Mouse (Mus musculus): ENCODE measurements around the gene Pes1.

Pes1 gene

GRCm38 (mm10) chr11:3964416-3965172 lies 819 bp downstream of the Pes1 start:
- peak; percentile 10 for DNase-seq (ENCODE audit: low read depth)

GRCm38 (mm10) chr11:3969837-3970236 lies 6.1 kb downstream of the Pes1 start:
- DNase-seq (ENCODE audit: low read depth), result no peak

DNA sequence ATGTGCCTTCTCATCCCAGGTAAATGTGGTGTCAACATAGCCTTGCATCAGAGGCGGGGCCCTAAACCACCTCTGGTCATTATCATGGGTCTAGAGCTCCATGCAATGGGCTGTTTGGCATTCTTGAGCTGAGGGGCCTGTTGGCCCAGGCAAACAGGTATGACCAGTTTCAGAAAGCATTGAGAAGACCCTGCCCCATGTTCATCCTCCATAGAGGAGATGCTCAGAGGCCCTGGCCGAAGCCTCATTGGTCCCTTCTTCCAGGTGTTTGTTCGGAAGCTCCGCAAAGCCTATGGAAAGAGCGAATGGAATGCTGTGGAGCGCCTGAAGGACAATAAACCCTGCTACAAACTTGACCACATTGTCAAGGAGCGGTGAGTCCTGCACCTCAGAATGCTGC lies 6.6 kb downstream of the Pes1 start:
- no peak for DNase-seq (ENCODE audit: low read depth)

DNA sequence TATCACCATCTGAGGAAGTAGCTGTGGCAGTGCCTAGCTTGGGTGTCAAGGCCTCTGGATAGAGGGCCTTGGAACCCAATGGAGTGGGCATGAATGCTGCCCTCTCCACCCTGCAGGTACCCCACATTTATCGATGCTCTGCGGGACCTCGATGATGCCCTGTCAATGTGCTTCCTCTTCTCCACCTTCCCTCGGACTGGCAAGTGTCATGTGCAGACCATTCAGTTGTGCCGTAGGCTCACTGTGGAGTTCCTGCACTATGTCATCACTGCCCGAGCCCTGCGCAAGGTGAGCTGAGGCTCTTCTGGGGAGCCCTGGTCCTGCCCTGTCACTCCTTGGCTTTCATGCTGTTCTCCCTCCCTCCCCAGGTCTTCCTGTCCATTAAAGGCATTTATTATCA lies 9.3 kb downstream of the Pes1 start:
- DNase-seq (ENCODE audit: low read depth), result no peak

- no peak for DNase-seq (ENCODE audit: low read depth)
Measured at GRCm38 (mm10) chr11:3974311-3974710, 10.5 kb downstream of the Pes1 start.

GRCm38 (mm10) chr11:3976678-3977077 lies 12.9 kb downstream of the Pes1 start, which contains the start of gene 4930556J24Rik:
Gene 4930556J24Rik (minus strand): TSS chr11:3976778.
- no peak for DNase-seq (ENCODE audit: low read depth)

- DNase-seq (ENCODE audit: low read depth), result no peak
Measured at GRCm38 (mm10) chr11:3978421-3978820, 14.6 kb downstream of the Pes1 start.

- DNase-seq (ENCODE audit: low read depth), result no peak
Measured at GRCm38 (mm10) chr11:3981536-3981935, 17.8 kb downstream of the Pes1 start.

DNA sequence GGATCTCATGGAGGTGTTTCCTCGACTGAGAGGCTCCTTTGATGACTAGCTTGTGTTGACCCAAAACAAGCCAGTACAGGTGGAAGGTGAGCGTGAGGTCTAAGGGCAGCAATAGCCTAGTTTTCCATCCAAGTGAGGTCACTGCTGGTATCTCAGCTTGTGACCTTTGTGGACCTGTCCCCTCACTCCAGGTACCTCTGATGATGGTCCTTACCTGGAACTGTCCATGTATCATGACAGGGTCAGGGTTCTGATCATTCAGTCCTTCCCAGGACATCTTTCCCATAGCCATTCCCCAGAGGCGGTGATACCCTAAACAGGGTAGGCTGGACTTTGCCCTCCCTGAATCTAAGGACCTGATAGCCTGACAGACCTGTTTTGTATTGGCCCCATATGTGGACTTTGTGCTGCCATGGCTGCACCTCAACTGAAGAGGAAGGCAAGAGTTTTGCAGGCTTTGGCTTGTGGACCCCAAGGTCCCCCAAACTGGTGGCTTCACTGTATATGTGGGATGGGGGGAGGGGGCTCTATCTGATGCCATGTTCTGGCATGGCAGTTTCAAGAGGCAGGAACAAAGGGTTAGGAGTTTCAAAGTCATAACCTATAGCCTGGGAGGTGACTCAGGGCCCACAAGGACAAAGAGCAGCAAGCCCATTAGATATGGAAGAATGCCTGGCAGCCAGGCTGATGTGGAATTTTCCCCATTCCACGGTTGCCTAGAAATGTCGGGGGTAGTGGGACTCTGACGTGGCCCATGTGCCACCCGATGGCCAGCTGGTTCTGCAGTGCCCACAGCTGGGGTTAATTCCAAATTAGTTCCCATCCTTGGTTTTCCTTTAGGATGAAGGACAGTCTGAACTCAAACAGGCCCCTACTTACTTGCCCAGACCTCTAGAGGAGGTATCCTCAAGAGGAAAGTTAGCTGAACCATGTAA lies 18.8 kb downstream of the Pes1 start:
- no peak for DNase-seq (ENCODE audit: low read depth)

DNA sequence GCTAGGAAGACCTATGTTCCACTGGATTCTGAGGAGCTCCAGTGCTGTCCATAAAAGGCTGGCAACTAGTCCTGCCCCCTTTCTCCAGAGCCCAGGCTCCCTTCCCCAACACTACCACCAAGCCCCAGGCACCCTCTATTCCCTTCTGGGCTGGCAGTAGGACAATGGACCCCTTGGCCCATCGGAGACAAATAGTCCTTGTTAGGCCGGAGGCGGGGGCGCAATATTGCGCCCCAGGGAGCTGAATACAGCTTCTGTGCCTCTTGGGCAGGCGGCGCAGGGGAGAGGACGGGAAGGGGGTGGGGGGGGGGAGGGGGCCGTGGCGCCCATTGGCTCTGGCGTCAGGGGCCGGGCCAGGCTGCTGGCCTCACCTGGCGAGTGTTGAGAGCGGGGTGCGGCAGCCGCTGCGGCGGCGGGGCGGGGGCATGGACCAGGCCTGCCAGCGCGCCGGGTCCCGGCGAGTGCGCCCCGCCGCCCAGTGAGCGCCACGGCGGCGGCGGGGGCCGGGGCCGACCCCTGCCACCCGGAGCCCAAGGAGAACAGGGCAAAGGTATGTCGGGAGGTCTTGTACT lies 19.6 kb downstream of the Pes1 start, which contains the start of gene Gal3st1:
Gene Gal3st1, plus strand, starts transcription at position 346 of the 572 bp plus-strand sequence.
- DNase-seq (ENCODE audit: low read depth), result no peak

DNA sequence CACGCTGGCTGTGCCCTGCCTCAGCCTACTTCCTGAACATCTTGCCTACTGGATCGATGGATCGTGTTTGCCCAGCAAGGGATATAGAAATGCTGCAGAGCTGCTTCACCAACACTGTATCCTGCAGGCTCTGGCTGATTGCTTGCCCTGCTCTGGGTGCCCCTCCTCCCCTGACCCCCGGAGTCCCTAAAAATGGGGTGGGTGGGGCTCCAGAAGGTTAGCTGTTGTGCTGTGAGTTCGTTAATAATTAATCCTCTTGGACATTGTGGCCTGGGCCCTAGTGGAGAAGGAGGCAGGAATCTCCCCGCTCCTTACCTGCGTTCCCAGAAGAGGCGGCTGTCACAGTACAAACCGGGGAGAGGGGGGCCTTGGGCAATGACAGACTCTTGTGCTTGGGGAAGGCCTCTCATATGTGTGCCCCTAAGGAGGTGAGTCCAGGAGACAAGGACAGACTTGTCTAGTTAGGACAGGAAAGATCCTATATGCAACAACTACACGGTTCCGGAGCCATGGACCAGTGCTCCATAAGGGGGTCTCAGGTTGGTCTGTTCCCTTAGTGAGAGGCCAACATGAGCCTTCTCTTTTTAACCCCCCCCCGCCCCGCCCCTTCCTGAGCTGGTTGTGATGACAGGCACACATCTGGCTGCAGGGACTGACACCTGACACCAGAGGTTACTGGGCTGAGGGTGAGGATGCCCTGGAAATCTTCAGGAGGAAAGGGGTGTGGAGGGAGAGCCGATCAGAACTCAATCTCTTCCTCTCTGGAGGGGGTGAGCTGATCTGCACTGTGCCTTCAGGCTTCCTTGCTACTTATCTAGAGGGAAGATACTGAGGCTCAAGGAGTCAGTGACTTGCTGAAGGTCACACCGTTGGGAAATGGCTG lies 20.3 kb downstream of the Pes1 start:
- DNase-seq (ENCODE audit: low read depth), result no peak

GRCm38 (mm10) chr11:3989748-3990147 lies 26.0 kb downstream of the Pes1 start:
- DNase-seq (ENCODE audit: low read depth), result no peak

GRCm38 (mm10) chr11:3993132-3993531 lies 29.4 kb downstream of the Pes1 start:
- no peak for DNase-seq (ENCODE audit: low read depth)

DNA sequence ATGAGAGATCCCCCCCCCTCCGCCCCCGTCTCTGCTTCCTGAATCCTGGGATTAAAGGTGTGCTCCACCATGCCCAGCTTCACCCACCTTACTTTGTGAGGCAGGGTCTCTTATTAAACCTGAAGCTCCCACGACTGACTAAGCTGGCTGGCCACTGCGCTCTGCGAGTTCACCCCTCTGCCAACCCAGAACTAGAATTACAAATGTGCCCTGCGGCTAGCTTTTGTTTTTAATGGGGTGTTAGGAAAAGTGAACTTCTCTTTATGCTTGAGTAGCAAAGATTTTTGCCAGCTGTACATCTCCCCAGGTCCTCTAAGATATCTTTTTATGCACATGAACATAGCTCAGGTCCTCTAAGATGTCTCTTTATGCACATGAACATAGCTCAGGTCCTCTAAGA lies 30.1 kb downstream of the Pes1 start:
- DNase-seq (ENCODE audit: low read depth), result no peak

DNA sequence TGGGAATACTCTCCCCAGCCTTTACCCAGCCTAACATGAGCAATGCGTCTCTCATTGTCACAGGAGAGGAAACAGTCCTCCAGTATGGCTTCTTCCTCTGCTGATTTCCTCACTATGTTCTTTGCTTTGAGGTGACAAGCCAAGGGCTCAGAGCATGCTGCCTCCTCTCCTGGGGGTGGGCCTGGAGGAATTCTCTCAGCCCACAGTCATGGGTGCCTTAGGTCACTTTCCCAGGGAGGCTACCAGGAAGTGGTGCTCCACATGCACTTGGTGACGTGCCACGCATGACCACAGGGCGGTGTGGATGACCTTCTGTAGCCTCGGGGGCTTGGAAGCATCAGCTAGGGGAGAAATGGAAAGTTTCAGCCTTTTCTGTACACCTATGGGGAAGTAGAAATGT lies 31.7 kb downstream of the Pes1 start:
- DNase-seq (ENCODE audit: low read depth), result no peak

GRCm38 (mm10) chr11:3996840-3997239 lies 33.1 kb downstream of the Pes1 start:
- no peak for DNase-seq (ENCODE audit: low read depth)

GRCm38 (mm10) chr11:3997978-3998720 lies 34.4 kb downstream of the Pes1 start:
- DNase-seq (ENCODE audit: low read depth), result peak; percentile 34

DNA sequence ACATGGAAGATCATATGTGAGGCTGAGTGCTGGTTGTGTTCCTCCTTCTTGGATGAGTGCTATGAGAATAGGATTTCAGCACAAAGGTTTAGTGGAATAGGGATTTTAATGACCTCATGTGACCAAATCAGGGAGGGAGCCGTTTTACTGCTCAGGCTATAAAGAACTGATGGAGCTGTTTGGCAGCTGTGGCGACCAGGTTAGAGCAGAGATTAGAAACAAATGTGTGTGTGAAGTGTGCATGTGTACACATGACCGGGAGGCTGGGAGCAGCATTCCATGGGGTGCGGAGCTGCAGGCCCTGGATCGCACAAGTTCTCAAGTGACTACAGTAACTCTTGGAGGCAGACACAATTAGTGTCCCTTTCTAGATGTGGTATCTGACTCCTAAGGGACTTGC lies 35.8 kb downstream of the Pes1 start:
- DNase-seq (ENCODE audit: low read depth), result no peak

DNA sequence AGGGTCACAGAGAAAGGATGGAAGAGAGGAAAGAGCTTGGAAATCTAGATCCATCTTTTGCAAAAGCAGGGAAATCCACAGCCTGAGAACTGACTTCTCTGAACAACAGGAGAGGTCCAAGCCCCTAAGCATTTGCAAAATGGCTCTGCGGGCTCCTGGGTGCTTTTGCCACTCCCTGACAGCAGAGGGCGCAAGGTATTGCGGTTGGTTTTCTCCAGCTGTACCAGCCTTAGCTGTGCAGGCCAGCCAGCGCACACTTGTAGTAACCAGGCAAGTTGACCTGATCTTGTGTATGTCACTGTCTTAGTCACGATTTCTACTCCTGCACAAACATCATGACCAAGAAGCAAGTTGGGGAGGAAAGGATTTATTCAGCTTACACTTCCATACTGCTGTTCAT lies 37.8 kb downstream of the Pes1 start:
- DNase-seq (ENCODE audit: low read depth), result peak; percentile 58

DNA sequence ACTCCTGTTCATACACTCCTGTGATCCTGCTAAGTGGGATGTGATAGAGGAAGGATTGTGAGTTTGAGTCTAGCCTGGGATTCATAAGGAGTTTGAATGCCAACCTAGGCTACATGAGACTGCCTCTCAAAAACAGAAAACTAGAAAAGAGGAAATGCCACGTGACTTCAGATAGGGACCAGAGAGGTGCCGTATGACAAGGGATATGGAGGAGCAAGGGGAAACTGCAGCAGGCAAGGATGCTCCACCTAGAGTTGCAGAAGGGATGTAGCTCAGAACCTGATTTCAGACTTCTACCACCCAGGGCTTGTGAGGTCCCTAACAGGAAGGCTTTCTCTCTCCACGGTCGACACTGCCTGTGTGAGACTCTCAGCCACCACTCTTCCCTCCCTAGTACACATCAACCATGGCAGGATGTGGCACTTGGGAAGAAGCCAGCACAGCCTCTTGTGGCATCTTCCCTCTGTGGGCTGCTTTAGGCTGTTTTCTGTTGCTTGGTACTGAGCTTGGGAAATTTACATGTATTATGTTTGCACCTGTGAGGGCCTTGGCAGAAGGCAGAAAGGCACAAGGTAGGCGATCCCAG lies 41.5 kb downstream of the Pes1 start:
- DNase-seq (ENCODE audit: low read depth), result no peak

DNA sequence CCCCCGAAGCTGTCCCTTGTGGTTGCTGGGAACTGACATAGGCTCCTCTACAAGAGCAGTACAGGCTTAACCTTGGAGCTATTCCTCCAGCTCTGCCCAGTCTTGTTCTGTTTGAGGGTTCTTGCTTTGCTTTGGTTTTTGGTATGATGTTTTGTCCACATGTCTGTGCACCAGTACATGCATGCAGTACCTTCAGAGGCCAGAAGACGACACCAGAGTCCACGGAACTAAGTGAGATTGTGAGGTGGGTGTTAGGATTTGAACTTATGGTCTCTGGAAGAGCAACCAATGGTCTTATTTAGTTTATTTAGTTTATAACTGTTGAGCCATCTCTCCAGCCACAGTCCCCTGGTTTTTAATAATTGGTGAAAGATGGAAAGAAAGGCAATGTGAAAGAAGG lies 42.7 kb downstream of the Pes1 start:
- no peak for DNase-seq (ENCODE audit: low read depth)
